Mouse (Mus musculus) midbrain, embryonic 16.5 days (tissue): Measurements from ENCODE around the gene Baz1b. TPM values are rescaled to one million over a fixed set of nuclear protein-coding genes. Genes with fewer than 3 reads are reported as not detected.
A peak's percentile ranks its signal among the peaks of the same experiment; 100 is the strongest.

Experiments
- ATAC-seq: fragments of 200-750 bp; cut with Nextera tagmentation; 2 replicates; pipeline ENCODE4 v1.8.0; 2017; ENCODE audit warnings: moderate TSS enrichment
- H3K27ac ChIP-seq: fragments of 300-500 bp; sonication (generic); 2 replicates; pipeline ENCODE4 v1.5.1; 2014; ENCODE audit warnings: mild to moderate bottlenecking, low read length, mixed read lengths
- H3K27me3 ChIP-seq: fragments of 300-500 bp; sonication (generic); 2 replicates; pipeline ENCODE4 v1.6.1; 2014; ENCODE audit warnings: low read depth, low read length, mixed read lengths; ENCODE audit not compliant: control insufficient read depth, insufficient read depth
- H3K36me3 ChIP-seq: fragments of 300-500 bp; sonication (generic); 2 replicates; pipeline ENCODE4 v1.6.1; 2014; ENCODE audit warnings: mild to moderate bottlenecking, low read length, moderate library complexity, mixed read lengths; ENCODE audit not compliant: control insufficient read depth, insufficient read depth
- H3K4me1 ChIP-seq: fragments of 300-500 bp; sonication (generic); 2 replicates; pipeline ENCODE4 v1.6.1; 2014; ENCODE audit warnings: mild to moderate bottlenecking, low read length, mixed read lengths; ENCODE audit not compliant: control insufficient read depth, insufficient read depth
- H3K4me2 ChIP-seq: fragments of 300-500 bp; sonication (generic); 2 replicates; pipeline ENCODE4 v1.6.1; 2014; ENCODE audit warnings: mild to moderate bottlenecking, low read length, mixed read lengths
- H3K4me3 ChIP-seq: fragments of 300-500 bp; sonication (generic); 2 replicates; pipeline ENCODE4 v1.5.1; 2014; ENCODE audit warnings: low read depth, mild to moderate bottlenecking, low read length, moderate library complexity, mixed read lengths
- H3K9ac ChIP-seq: fragments of 300-500 bp; sonication (generic); 2 replicates; pipeline ENCODE4 v1.6.1; 2014; ENCODE audit warnings: low read depth, low read length, mixed read lengths
- H3K9me3 ChIP-seq: fragments of 300-500 bp; sonication (generic); replicated peaks from 2 replicates; pipeline ENCODE4 v1.6.1; 2014; ENCODE audit warnings: mild to moderate bottlenecking, low read length, mixed read lengths; ENCODE audit not compliant: control insufficient read depth, poor library complexity, severe bottlenecking
- WGBS: fragments of 180-500 bp; shearing (Covaris S2); extraction: QIAGEN DNeasy Blood & Tissue Kit; methylation state at CpG from one replicate; pipeline ENCODE4 v1.1.7; 2014; 5-methylcytosine and 5-hydroxymethylcytosine counted together
- polyA plus RNA-seq: library from polyadenylated mRNA; unstranded; fragments of >200 nt; fragmentation: Nextera tagmentation; extraction: Ambion mirVana; gene quantifications from 2 replicates; pipeline ENCODE4 v1.2.1, GENCODE M21; 2015

The Baz1b gene
- polyA plus RNA-seq: 19.5 and 26.8 TPM in 2 replicates

DNA sequence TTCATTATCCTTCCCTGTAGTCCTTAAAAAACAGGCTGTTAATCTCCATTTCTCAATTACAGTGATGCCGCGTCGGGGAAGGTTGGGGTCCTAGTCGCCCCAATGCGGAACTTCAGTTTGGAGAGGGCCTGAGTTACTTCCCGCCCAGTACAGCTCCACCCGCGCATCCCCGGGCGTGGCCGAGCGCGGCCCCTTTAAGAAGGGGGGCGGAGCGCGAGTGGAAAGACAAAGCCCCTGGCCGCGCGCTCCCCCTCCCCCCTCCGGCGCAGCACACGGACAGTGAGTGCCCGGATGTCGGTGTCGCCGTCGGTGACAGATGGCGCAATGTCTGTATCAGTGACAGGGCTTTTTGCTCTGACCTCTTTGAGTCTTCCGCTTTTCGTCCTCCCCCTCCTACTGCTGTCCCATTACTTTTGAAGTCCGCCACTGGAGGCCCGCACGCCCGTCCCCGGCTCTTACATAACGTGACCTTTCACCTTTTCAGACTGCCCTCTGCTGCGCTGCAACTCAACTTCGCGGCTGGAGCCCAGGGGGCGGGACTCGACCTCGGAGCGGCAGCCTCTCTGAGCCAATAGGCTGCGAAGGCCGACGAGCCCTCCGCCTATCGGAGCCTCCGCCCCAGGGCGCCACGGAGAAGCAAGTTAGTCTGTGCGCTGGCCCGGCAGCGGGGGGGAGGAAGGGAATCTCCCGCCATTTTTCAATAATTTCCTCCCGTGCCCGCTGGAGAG is at the start of gene Baz1b:
Gene Baz1b, plus strand, starts transcription at position 644 of the 728 bp plus-strand sequence.
- H3K4me3 ChIP-seq: peak within 1 kb of the TSS; percentile 76
- no peaks in the 10 kb centered on the region for H3K9me3 ChIP-seq
- H3K36me3 ChIP-seq: peaks cover 9% of the 10 kb centered on the region
- peaks cover 30% of the 10 kb centered on the region for H3K4me1 ChIP-seq
- peak; percentile 97 for ATAC-seq
- H3K27ac ChIP-seq: peak within 1 kb of the TSS; percentile 95
- under 1% methylated on average over 54 of the region's 57 CpGs for WGBS
- no peaks in the 10 kb centered on the region for H3K27me3 ChIP-seq
- peak within 1 kb of the TSS; percentile 84 for H3K9ac ChIP-seq
- H3K4me2 ChIP-seq: peak within 1 kb of the TSS; percentile 93

- no peak for ATAC-seq
- no peaks in the 10 kb centered on the region for H3K4me1 ChIP-seq
- no peak overlapping the region for H3K4me3 ChIP-seq
- no peak overlapping the region for H3K9ac ChIP-seq
- no peaks in the 10 kb centered on the region for H3K36me3 ChIP-seq
- no peak overlapping the region for H3K4me2 ChIP-seq
- 83% methylated on average over 2 of the region's 2 CpGs for WGBS
- H3K27me3 ChIP-seq: peaks cover 3% of the 10 kb centered on the region; the same call in 1 of the 2 replicates
- no peak overlapping the region for H3K27ac ChIP-seq
- no peaks in the 10 kb centered on the region for H3K9me3 ChIP-seq
Measured at GRCm38 (mm10) chr5:135139881-135140280, 47.2 kb upstream of the Baz1b start.

- 67% methylated on average over 4 of the region's 4 CpGs for WGBS
- no peaks in the 10 kb centered on the region for H3K27me3 ChIP-seq
- H3K9me3 ChIP-seq: no peaks in the 10 kb centered on the region
- H3K27ac ChIP-seq: no peak overlapping the region
- H3K4me1 ChIP-seq: peaks cover 10% of the 10 kb centered on the region
- H3K36me3 ChIP-seq: no peaks in the 10 kb centered on the region
- ATAC-seq: no peak
- H3K4me2 ChIP-seq: no peak overlapping the region
- no peak overlapping the region for H3K4me3 ChIP-seq
- no peak overlapping the region for H3K9ac ChIP-seq
Measured at GRCm38 (mm10) chr5:135144469-135144868, 42.6 kb upstream of the Baz1b start.

DNA sequence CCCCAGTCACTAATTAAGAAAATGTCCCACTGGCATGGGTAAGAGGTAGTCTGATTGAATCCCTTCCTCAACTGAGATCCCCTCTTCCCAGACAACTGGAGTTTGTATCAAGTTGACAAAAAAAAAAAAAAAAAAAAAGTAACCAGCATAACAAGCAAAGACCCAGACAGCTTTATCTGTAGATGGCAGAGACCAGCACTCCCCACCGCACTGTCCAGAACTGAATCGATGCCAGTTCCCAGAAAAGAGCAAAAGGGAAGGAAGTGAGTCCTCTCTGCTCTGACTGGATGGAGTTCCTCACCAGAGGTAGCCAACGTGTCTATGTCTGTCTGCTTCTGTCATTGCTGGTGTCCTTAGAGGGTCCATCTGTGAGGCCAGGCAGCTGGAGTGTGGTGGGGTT is 41.5 kb upstream of the Baz1b start:
- H3K27me3 ChIP-seq: no peaks in the 10 kb centered on the region
- H3K9me3 ChIP-seq: no peaks in the 10 kb centered on the region
- peaks cover 12% of the 10 kb centered on the region for H3K4me1 ChIP-seq
- ATAC-seq: no peak
- no peak overlapping the region for H3K27ac ChIP-seq
- 92% methylated on average over 3 of the region's 3 CpGs for WGBS
- H3K9ac ChIP-seq: no peak overlapping the region
- no peaks in the 10 kb centered on the region for H3K36me3 ChIP-seq
- H3K4me2 ChIP-seq: no peak overlapping the region
- no peak overlapping the region for H3K4me3 ChIP-seq

DNA sequence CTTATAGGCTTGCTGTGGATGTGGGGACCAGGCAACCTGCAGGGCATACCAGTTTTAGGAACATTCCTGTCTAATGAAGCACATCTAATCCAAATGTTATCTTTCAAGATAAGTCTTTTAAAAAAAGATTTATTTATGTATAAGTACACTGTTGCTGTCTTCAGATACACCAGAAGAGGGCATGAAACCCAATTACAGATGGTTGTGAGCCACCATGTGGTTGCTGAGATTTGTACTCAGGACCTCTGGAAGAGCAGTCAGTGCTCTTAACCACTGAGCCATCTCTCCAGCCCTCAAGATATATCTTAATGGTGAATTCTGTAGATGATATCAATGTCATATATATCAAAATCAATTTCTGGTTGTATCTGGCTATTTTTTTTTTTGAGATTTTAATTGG is 41.1 kb upstream of the Baz1b start:
- Histone ChIP-seq H3K36me3 (no peaks in the 10 kb centered on the region), H3K4me2 (no peak overlapping the region), H3K4me3 (no peak overlapping the region), H3K27ac (no peak overlapping the region), H3K27me3 (no peaks in the 10 kb centered on the region), H3K4me1 (peaks cover 12% of the 10 kb centered on the region), H3K9ac (no peak overlapping the region), H3K9me3 (no peaks in the 10 kb centered on the region)
- no peak for ATAC-seq

GRCm38 (mm10) chr5:135148715-135149052 is 38.4 kb upstream of the Baz1b start:
- Histone ChIP-seq H3K4me2 (peak overlapping the region; percentile 89), H3K27ac (peak overlapping the region; percentile 71), H3K4me3 (peak overlapping the region; percentile 81), H3K36me3 (no peaks in the 10 kb centered on the region), H3K27me3 (no peaks in the 10 kb centered on the region), H3K4me1 (peaks cover 12% of the 10 kb centered on the region), H3K9me3 (no peaks in the 10 kb centered on the region), H3K9ac (peak overlapping the region; percentile 80)
- no peak for ATAC-seq
- 1% methylated on average over 13 of the region's 13 CpGs for WGBS

DNA sequence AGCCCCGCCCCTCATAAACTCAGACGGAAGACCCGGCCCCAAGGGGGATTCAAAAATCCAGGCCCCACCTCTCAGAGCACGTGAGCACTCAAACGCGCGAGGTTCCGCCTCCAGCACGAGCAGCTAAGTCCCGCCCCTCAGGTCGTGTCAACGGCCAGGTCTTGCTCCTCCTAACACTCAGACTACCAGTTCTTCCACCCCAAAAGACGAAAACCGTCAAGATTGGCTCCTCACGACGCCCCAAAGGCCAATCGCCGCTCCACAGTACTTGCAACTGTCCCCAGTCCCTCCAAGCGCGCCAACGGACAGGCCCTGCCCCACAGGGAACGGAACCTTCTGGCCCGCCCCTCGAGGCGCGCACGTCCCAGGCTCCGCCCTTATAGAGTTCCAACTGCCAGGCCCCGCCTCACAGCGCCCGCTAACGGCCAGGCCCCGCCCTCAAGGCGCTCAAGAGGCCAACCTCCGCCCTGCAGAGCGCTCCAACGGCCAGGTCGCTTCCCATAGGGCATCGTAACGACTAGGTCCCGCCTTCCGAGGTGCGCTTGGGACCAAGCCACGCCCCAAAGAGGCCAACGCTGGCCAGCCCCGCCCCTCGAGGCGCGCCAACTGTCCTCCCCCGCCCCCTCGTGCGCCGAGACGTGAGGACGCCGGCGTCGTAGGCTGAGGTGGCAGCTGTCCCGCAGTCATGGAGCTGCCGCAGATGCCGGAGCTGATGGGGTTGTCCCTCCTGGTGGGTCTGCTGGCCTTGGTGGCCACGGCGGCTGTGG is 37.8 kb upstream of the Baz1b start, which contains the start of gene Tbl2:
Gene Tbl2, plus strand, starts transcription at position 605 of the 767 bp plus-strand sequence.
- ATAC-seq: peak; percentile 97
- H3K36me3 ChIP-seq: 0 out of 2 replicates have a peak, but pooled peaks cover 2% of the 10 kb centered on the region

GRCm38 (mm10) chr5:135149820-135150178 is 37.3 kb upstream of the Baz1b start:
- Histone ChIP-seq H3K9ac (peak overlapping the region; percentile 80), H3K36me3 (peaks cover 5% of the 10 kb centered on the region; the same call in 1 of the 2 replicates), H3K27ac (peak overlapping the region; percentile 77), H3K9me3 (no peaks in the 10 kb centered on the region), H3K27me3 (no peaks in the 10 kb centered on the region), H3K4me1 (peaks cover 12% of the 10 kb centered on the region), H3K4me3 (peak overlapping the region; percentile 81), H3K4me2 (peak overlapping the region; percentile 89)
- under 1% methylated on average over 23 of the region's 23 CpGs for WGBS
- no peak for ATAC-seq

More for the DNA sequence above, 37.8 kb upstream of the Baz1b start, which contains the start of gene Tbl2:
- Histone ChIP-seq H3K27ac (peak within 1 kb of the TSS; percentile 77), H3K4me3 (peak within 1 kb of the TSS; percentile 81), H3K27me3 (no peaks in the 10 kb centered on the region), H3K9me3 (no peaks in the 10 kb centered on the region), H3K4me2 (peak within 1 kb of the TSS; percentile 89), H3K4me1 (peaks cover 12% of the 10 kb centered on the region), H3K9ac (peak within 1 kb of the TSS; percentile 80)
- WGBS: under 1% methylated on average over 63 of the region's 63 CpGs

DNA sequence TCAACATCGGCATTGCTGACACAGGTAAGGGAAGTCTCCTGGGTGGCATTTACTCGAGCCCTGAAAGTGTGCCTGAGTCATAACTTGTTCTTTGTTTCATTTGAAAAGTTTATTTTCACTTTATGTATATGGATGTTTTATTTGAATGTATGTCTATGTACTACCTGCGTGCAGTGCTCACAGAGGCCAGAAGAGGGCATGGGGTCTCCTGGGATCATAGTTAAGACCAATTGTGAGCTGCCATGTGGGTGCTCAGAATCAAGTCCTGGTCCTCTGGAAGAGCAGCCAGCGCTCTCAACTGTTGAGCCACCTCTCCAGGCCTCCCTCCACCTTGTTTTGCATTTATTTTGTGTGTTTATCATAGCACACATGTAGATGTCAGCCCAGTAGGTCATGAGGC is 30.6 kb upstream of the Baz1b start:
- H3K27me3 ChIP-seq: no peaks in the 10 kb centered on the region
- no peaks in the 10 kb centered on the region for H3K4me1 ChIP-seq
- peaks cover 41% of the 10 kb centered on the region for H3K36me3 ChIP-seq
- no peak for ATAC-seq
- H3K4me2 ChIP-seq: no peak overlapping the region
- no peak overlapping the region for H3K9ac ChIP-seq
- no peak overlapping the region for H3K27ac ChIP-seq
- no peaks in the 10 kb centered on the region for H3K9me3 ChIP-seq
- WGBS: 96% methylated on average over 4 of the region's 4 CpGs
- no peak overlapping the region for H3K4me3 ChIP-seq
